Mouse (Mus musculus): ENCODE results near the gene Plekhh2.

DNA sequence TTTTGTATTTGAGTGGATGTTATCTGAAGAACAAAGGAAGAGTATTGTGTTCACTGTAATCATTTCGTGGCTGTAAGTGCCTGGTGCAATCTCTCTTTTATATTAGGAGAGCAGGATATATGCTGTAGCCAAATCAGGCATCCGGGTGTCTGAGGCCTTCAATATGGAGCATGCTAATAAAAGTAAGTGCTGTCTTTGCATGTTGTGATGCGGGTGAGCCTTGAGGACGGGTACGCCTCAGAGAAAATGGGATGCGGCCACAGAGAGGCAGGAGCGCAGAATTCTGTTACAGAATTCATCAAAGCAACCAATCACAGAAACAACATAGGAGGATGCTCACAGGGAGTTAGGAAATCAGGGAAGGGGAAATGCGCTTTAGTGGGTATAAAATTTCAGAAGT, 58.1 kb downstream of the Plekhh2 start:
- no peak for TF ChIP-seq POLR2A (IDR thresholded peaks at IDR 0.05; ENCODE audit: borderline replicate concordance, extremely low read depth, insufficient read depth, insufficient read length, poor library complexity, severe bottlenecking)
- no peak for TF ChIP-seq CTCF (IDR thresholded peaks at IDR 0.05; ENCODE audit: borderline replicate concordance, extremely low read depth, insufficient read depth, insufficient read length)
